Mouse (Mus musculus): ENCODE measurements at regions not wholly inside any gene's neighbourhood (a gene's known extent, or its start where the extent isn't known, plus 50 kb on each side); places are given as distances from the start of the nearest gene placed in this dataset.

GRCm38 (mm10) chr15:88159618-88160170 is 440.4 kb upstream of the Zdhhc25 start:
- no peak for ATAC-seq (replicated peaks; ENCODE audit: insufficient number of reproducible peaks, low FRiP score, low TSS enrichment, poor library complexity, severe bottlenecking)

- ATAC-seq (replicated peaks; ENCODE audit: insufficient number of reproducible peaks, low FRiP score, low TSS enrichment, poor library complexity, severe bottlenecking): no peak
Measured at GRCm38 (mm10) chr15:88160291-88160690, 439.8 kb upstream of the Zdhhc25 start.

GRCm38 (mm10) chr15:88163438-88163837 is 436.7 kb upstream of the Zdhhc25 start:
- no peak for ATAC-seq (replicated peaks; ENCODE audit: insufficient number of reproducible peaks, low FRiP score, low TSS enrichment, poor library complexity, severe bottlenecking)

- ATAC-seq (replicated peaks; ENCODE audit: insufficient number of reproducible peaks, low FRiP score, low TSS enrichment, poor library complexity, severe bottlenecking): no peak
Measured at GRCm38 (mm10) chr15:88174326-88174725, 425.8 kb upstream of the Zdhhc25 start.

- ATAC-seq (replicated peaks; ENCODE audit: insufficient number of reproducible peaks, low FRiP score, low TSS enrichment, poor library complexity, severe bottlenecking): no peak
Measured at GRCm38 (mm10) chr15:88175991-88176390, 424.1 kb upstream of the Zdhhc25 start.

- no peak for ATAC-seq (replicated peaks; ENCODE audit: insufficient number of reproducible peaks, low FRiP score, low TSS enrichment, poor library complexity, severe bottlenecking)
Measured at GRCm38 (mm10) chr15:88196539-88196938, 403.6 kb upstream of the Zdhhc25 start.

- ATAC-seq (replicated peaks; ENCODE audit: insufficient number of reproducible peaks, low FRiP score, low TSS enrichment, poor library complexity, severe bottlenecking): no peak
Measured at GRCm38 (mm10) chr15:88202736-88203135, 397.4 kb upstream of the Zdhhc25 start.

GRCm38 (mm10) chr15:88213356-88213755 is 386.7 kb upstream of the Zdhhc25 start:
- ATAC-seq (replicated peaks; ENCODE audit: insufficient number of reproducible peaks, low FRiP score, low TSS enrichment, poor library complexity, severe bottlenecking): no peak

- no peak for ATAC-seq (replicated peaks; ENCODE audit: insufficient number of reproducible peaks, low FRiP score, low TSS enrichment, poor library complexity, severe bottlenecking)
Measured at GRCm38 (mm10) chr15:88214286-88214685, 385.8 kb upstream of the Zdhhc25 start.

GRCm38 (mm10) chr15:88229456-88229855 is 370.6 kb upstream of the Zdhhc25 start:
- ATAC-seq (replicated peaks; ENCODE audit: insufficient number of reproducible peaks, low FRiP score, low TSS enrichment, poor library complexity, severe bottlenecking): no peak

- no peak for ATAC-seq (replicated peaks; ENCODE audit: insufficient number of reproducible peaks, low FRiP score, low TSS enrichment, poor library complexity, severe bottlenecking)
Measured at GRCm38 (mm10) chr15:88244606-88245005, 355.5 kb upstream of the Zdhhc25 start.

- no peak for ATAC-seq (replicated peaks; ENCODE audit: insufficient number of reproducible peaks, low FRiP score, low TSS enrichment, poor library complexity, severe bottlenecking)
Measured at GRCm38 (mm10) chr15:88245496-88246246, 354.4 kb upstream of the Zdhhc25 start.

GRCm38 (mm10) chr15:88247974-88248625 is 352.0 kb upstream of the Zdhhc25 start:
- ATAC-seq (replicated peaks; ENCODE audit: insufficient number of reproducible peaks, low FRiP score, low TSS enrichment, poor library complexity, severe bottlenecking): no peak

- no peak for ATAC-seq (replicated peaks; ENCODE audit: insufficient number of reproducible peaks, low FRiP score, low TSS enrichment, poor library complexity, severe bottlenecking)
Measured at GRCm38 (mm10) chr15:88288051-88288450, 312.1 kb upstream of the Zdhhc25 start.

GRCm38 (mm10) chr15:88288696-88289095 is 311.4 kb upstream of the Zdhhc25 start:
- no peak for ATAC-seq (replicated peaks; ENCODE audit: insufficient number of reproducible peaks, low FRiP score, low TSS enrichment, poor library complexity, severe bottlenecking)

- no peak for ATAC-seq (replicated peaks; ENCODE audit: insufficient number of reproducible peaks, low FRiP score, low TSS enrichment, poor library complexity, severe bottlenecking)
Measured at GRCm38 (mm10) chr15:88290740-88291363, 309.2 kb upstream of the Zdhhc25 start.

GRCm38 (mm10) chr15:88299061-88299460 is 301.0 kb upstream of the Zdhhc25 start:
- ATAC-seq (replicated peaks; ENCODE audit: insufficient number of reproducible peaks, low FRiP score, low TSS enrichment, poor library complexity, severe bottlenecking): no peak

GRCm38 (mm10) chr15:88311158-88311557 is 288.9 kb upstream of the Zdhhc25 start:
- no peak for ATAC-seq (replicated peaks; ENCODE audit: insufficient number of reproducible peaks, low FRiP score, low TSS enrichment, poor library complexity, severe bottlenecking)

- ATAC-seq (replicated peaks; ENCODE audit: insufficient number of reproducible peaks, low FRiP score, low TSS enrichment, poor library complexity, severe bottlenecking): no peak
Measured at GRCm38 (mm10) chr15:88314810-88315459, 285.2 kb upstream of the Zdhhc25 start.

All from monocyte, adult 5-6 weeks (primary cell).